Mouse (Mus musculus): ENCODE data around the gene Clcn5.
A peak's percentile ranks its signal among the peaks of the same experiment; 100 is the strongest.

Gene Clcn5

GRCm38 (mm10) chrX:7319089-7319721 lies at the start of gene Clcn5:
TSS of gene Clcn5 (minus strand) at chrX:7319358.
- peak; percentile 94 for DNase-seq

GRCm38 (mm10) chrX:7325455-7325854 lies 6.3 kb upstream of the Clcn5 start:
- DNase-seq, result no peak

DNA sequence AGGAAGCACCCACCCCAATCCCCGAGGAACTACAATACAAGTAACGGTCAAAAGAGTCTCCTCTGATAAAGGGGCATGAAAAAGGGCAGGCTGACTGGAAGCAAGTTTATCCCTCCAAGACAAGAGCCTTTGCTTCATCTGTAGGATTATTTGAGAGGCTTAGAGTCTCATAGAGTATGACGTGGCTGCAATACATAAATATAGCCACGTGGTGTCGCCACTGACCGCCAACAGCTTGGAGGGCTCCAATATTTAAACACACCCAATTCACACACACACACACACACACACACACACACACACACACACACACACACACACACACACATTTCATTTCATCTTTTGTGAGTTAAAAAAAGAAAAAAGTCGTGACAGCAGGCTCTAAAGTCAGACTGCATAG lies 3.1 kb upstream of the Clcn5 start:
- DNase-seq, result peak; percentile 47

GRCm38 (mm10) chrX:7320571-7320970 lies 1.4 kb upstream of the Clcn5 start:
- no peak for DNase-seq

GRCm38 (mm10) chrX:7318551-7319025 lies 570 bp downstream of the Clcn5 start:
- DNase-seq, result no peak

GRCm38 (mm10) chrX:7315115-7315514 lies 4.0 kb downstream of the Clcn5 start:
- DNase-seq, result peak; percentile 44

GRCm38 (mm10) chrX:7314645-7315044 lies 4.5 kb downstream of the Clcn5 start:
- DNase-seq, result peak; percentile 9

DNA sequence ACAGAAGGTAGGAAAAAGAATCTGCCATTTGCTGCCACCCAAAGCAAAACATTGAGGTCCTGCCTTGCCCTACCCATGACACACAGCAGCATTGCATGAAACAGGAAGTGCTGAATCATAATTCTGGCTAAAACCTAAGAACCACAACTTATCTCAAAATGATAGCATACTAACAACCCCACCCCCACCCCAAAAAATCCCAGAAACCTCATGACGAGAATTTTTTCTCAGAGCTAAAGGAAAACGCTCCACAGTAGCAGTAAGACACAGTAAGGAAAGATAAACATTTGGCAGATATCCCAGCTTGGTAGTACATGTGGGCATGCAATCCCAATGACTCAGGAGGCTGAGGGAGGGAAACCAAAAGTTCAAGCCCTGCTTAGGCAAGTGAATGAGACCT lies 10.9 kb downstream of the Clcn5 start:
- DNase-seq, result no peak

DNA sequence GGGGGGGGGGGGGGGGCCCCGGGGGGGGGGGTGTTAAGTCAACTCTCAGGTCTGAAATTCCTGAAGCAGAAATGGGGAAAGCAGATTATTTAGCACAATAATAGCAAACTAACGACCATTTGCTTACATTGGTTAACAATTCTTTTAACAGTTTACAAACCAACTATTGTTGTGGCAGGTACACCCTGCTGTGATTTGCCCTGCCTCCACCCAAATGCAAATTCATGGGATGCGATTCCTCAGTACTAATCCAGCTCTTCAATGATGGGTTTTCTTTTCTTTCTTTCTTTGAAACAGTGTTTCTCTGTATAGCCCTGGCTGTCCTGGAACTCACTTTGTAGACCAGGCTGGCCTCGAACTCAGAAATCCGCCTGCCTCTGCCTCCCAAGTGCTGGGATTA lies 12.3 kb downstream of the Clcn5 start:
- DNase-seq, result no peak

- no peak for DNase-seq
Observed at GRCm38 (mm10) chrX:7292981-7293380, 26.2 kb downstream of the Clcn5 start.

GRCm38 (mm10) chrX:7292151-7292768 lies 26.9 kb downstream of the Clcn5 start:
- no peak for DNase-seq

GRCm38 (mm10) chrX:7288976-7289375 lies 30.2 kb downstream of the Clcn5 start:
- DNase-seq, result no peak

- DNase-seq, result no peak
Observed at GRCm38 (mm10) chrX:7287051-7287734, 32.0 kb downstream of the Clcn5 start.

- DNase-seq, result no peak
Observed at GRCm38 (mm10) chrX:7282636-7283035, 36.5 kb downstream of the Clcn5 start.

- no peak for DNase-seq
Observed at GRCm38 (mm10) chrX:7279722-7280121, 39.4 kb downstream of the Clcn5 start.

- no peak for DNase-seq
Observed at GRCm38 (mm10) chrX:7276564-7276963, 42.6 kb downstream of the Clcn5 start.

GRCm38 (mm10) chrX:7261149-7261548 lies 58.0 kb downstream of the Clcn5 start:
- no peak for DNase-seq

DNA sequence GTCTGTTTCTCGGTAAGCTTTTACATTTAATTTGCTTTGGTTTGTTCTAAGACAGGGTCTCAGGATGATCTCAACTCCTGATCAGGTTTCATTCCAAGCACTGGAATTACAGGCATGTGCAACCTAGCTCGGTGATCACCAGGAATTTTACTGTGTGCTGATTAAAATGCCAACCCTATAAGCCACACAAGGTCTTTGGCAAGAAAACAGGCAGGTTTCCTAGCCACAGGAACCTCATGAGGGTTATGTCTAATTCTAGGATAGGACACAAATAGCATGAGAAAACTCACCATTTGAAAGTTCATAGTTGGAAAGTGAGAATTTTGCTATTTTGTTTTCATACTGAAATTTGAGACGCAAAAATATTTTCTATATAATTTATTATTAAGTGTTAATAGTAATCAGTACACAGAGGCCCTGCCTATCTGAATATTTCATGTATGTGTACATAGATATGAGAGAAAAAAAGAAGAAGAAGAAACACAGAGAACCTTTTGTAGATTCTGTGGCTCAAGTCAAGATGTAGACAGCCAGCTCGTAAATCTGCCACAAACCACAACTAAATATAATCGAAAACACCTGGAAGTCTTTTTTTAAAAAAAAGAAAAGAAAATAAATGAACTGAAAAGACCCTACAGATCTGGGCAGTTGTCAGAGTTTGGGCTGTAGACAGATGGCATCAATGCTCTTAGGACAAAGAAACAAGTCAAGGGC lies 58.6 kb downstream of the Clcn5 start:
- no peak for DNase-seq

DNA sequence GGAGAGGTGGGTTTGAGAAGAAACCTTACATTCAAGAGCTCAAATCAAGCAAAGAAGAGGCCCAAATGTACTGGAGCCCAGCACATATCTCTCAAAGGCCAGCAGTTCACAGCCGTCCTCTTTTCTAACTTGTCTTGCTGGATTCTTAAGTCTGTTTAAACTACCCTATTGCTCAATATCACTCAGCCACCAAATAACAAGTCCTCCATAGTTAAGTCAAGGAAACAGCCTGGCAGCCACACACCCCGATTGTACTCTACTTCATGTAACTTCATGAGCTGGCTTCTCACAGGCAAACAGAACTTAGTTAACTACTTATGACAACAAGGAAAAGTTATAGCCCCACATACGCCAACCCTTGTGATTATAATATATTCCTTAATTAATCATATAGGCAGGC lies 59.4 kb downstream of the Clcn5 start:
- no peak for DNase-seq

DNA sequence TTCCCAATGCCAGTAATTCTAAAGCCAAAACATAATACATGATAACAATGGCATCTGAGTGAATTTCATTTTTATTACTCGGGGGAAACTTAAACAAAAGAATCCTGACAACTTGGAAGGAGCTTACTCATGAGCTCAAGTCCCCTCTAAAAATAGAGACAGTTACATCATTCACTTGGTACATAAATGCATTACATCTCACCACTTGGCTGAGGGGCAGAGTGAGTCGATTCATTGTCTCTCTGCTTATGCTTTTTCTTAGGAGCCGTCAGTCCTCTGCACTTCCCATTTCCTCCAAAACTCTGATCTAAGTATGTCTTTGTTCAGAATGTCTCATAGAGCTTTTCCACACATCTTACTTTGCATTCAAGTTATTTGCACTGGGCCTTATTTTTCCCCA lies 63.1 kb downstream of the Clcn5 start:
- no peak for DNase-seq

DNA sequence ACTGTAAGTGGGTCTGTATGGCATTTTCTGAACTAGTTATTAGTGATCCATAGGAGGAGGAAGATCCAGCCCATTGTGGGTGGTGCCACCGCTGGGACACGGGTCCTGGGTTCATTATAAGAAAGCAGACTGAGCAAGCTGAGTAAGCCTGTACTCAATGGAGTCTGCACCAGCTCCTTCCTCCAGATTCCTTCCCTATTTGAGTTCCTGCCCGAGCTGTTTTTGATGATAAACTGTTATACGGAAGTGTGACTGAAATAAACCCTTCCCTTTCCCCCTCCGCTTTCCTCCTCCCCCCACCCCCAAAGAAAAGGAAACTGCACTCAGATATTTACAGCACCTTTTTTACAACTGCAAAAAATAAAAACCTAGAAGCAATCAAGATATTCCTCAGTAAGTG lies 115.1 kb downstream of the Clcn5 start:
- no peak for DNase-seq

DNA sequence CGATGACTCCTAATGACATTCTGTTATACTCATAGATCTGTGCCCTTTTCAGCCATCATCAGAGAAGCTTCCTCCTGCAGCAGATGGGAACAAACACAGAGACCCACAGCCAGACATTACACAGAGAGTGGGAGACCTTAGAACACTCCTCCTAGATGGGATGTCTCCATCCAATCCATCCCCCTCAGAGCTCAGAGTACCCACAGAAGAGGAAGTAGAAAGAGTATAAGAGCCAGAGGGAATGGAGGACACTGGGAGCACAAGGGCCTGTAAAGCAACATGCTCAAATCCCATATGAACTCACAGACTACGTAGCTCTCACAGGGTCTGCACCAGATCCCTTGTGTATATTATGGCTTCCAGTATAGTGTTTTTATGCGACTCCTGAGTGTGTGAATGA lies 115.6 kb downstream of the Clcn5 start:
- DNase-seq, result no peak

DNA sequence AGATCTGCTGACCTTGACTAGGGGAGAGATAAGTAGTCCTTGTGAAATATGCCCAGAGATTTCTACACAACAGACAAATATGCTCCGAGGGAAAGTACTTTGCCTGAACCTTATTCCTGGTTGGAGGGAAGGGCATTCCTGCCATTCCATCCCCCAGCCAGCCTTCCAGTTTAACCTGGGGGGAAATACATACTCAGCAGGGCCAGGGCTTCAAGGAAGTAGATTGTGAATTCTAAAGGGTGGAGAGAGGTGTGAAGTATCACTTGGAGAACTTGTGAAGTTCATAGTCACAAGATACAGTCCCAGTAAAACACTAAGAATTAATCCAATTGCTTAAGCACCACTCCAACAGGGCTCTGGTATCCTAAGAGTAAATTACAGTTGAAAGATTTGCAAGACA lies 121.3 kb downstream of the Clcn5 start:
- DNase-seq, result no peak

- no peak for DNase-seq
Observed at GRCm38 (mm10) chrX:7190816-7191215, 128.3 kb downstream of the Clcn5 start.
